Mouse (Mus musculus) lung, adult 2 months (tissue): ENCODE measurements around the gene Musk. TPM values are rescaled to one million over a fixed set of nuclear protein-coding genes. Genes with fewer than 3 reads are reported as not detected.

Experiments used
- DNase-seq: peaks from one replicate; pipeline ENCODE4 v3.0.0; 2022
- H3K4me1 ChIP-seq: fragments of 200-500 bp; 2 replicates; pipeline ENCODE4 v1.6.1; 2011; ENCODE audit warnings: low read length; ENCODE audit not compliant: control insufficient read depth, insufficient read depth
- H3K4me3 ChIP-seq: fragments of 200-500 bp; replicated peaks from 2 replicates; pipeline ENCODE3; 2011; ENCODE audit warnings: low read depth, mild to moderate bottlenecking, control low read depth, low read length; ENCODE audit errors: extremely low read depth
- CTCF ChIP-seq: fragments of 200-500 bp; IDR thresholded peaks from 2 replicates; pipeline ENCODE4 v1.5.1; 2011; ENCODE audit warnings: mild to moderate bottlenecking, low read length, control low read depth; ENCODE audit not compliant: insufficient read depth
- POLR2A ChIP-seq: fragments of 200-500 bp; IDR thresholded peaks from 2 replicates; pipeline ENCODE4 v1.6.1; 2011; ENCODE audit warnings: low read depth, mild to moderate bottlenecking, control low read depth, low read length, borderline replicate concordance; ENCODE audit errors: extremely low read depth
- WGBS: fragments of 180-500 bp; shearing (Covaris S2); methylation state at CpG from one replicate; pipeline ENCODE4 v1.1.7; 2018; 5-methylcytosine and 5-hydroxymethylcytosine counted together
- polyA plus RNA-seq: library from polyadenylated mRNA; depleted of rRNA; stranded (reverse); fragments of >200 nt; gene quantifications from 2 replicates; pipeline ENCODE4 v1.2.3, GENCODE M21; 2012

The Musk gene
- polyA plus RNA-seq, 1 experiment: 1.1 TPM

DNA sequence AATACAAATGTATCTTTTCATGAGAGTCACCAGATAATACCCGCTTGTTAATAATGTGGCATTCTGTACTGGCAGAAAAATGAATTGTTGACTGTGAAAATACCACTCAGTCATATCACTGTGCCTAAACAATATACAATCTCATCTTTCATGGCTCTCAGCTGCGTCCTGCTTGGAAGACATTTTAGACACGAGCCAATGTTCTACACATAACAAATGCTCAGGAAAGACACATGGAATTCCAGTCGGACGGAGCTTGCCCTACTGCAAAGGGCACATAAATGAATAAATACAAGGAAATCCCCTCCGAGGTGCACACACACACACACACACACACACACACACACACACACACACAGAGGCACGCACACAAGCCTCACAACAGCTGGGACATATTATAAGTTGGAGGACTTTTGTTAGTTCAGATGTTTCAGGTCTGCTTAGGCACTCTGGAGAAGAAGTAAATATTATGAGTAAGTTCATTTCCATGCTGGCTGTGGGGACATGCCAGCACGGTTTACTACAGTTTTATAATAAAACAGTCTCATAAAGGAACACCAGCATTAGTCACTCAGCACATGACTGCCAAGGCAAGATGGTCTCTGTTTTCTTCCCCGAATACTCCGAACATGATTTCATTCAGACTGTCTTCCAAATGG is 14.1 kb upstream of the Musk start:
- no peak for TF ChIP-seq CTCF
- no peak for TF ChIP-seq POLR2A
- Histone ChIP-seq H3K4me3 (no peak overlapping the region), H3K4me1 (no peaks in the 10 kb centered on the region; the same call in 1 of the 2 replicates)
- WGBS: 46% methylated on average over 10 of the region's 10 CpGs
- no peak for DNase-seq

DNA sequence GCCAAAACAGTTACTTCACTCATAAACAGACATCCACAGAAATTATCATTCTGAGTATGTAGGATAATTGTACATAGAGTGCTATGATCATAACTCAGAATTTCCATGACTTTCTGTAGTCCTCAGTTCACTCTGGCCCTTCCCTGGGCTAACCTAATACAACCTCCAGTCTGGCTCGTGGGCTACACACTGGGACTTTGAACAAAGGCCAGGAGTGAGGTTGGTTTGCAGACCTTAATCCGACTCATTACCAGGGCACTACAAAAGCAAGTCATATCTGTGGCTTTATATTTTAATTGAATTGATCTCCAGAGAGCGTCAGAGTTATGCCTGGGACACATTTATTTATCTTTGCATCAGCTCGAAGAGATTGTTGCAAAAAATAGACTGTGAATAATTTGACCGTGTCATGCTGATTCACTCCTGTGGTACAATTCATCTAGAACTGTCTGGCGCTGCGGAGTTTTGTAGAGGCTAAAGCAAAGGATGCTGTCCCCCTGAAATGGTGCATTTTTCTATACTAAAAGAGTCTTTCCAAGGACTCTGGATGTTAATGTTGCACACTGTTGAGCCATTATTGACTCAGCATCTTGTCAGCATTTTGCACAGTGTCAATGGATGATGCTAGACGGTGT is 10.4 kb upstream of the Musk start:
- Histone ChIP-seq H3K4me1 (no peaks in the 10 kb centered on the region; the same call in 1 of the 2 replicates), H3K4me3 (no peak overlapping the region)
- WGBS: 58% methylated on average over 8 of the region's 8 CpGs
- TF ChIP-seq CTCF: no peak
- TF ChIP-seq POLR2A: no peak
- no peak for DNase-seq

DNA sequence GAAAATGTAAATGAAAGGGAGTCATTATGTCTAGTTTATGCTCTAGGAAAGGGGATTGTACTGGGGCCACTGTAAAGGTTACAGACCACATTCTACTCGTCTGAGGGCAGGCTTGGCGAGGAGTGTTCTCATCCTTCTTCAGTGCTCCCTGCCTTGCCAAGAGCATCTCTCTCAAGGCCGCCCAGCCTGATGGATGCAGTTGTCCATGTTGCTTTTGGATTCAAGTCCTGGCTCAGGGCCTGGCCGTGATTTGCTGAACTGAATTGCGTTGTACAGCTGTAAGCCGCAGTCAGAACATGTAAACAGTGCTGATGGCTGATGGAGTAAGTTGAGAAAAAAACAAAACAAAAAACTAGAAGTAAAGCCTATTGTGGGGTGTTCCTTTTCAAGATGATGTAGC is 7.4 kb upstream of the Musk start:
- 70% methylated on average over 6 of the region's 6 CpGs for WGBS
- Histone ChIP-seq H3K4me1 (no peaks in the 10 kb centered on the region), H3K4me3 (no peak overlapping the region)
- DNase-seq: no peak
- TF ChIP-seq CTCF: no peak
- TF ChIP-seq POLR2A: no peak

DNA sequence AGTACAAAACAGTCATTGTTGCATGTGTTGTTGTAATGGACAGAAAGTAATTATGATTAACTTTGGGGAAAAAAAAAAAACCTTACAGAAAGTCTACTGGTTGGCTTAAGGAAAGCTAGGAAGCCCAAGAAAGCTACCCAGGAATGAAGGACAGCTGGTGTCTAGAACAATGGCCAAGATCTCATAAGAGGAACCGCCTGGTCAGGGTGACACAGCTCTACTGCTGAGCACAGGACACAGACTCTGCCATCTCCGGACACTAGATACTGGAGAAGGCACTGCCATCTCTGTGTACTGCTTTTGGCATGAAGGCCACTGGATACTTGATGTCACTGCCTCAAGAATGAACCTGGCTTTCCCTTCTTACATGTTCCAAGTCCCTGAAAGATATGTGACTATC is 5.6 kb upstream of the Musk start:
- DNase-seq: no peak
- TF ChIP-seq POLR2A (no peak), CTCF (no peak)
- WGBS: 63% methylated on average over 2 of the region's 2 CpGs
- H3K4me3 ChIP-seq: no peak overlapping the region
- H3K4me1 ChIP-seq: no peaks in the 10 kb centered on the region

DNA sequence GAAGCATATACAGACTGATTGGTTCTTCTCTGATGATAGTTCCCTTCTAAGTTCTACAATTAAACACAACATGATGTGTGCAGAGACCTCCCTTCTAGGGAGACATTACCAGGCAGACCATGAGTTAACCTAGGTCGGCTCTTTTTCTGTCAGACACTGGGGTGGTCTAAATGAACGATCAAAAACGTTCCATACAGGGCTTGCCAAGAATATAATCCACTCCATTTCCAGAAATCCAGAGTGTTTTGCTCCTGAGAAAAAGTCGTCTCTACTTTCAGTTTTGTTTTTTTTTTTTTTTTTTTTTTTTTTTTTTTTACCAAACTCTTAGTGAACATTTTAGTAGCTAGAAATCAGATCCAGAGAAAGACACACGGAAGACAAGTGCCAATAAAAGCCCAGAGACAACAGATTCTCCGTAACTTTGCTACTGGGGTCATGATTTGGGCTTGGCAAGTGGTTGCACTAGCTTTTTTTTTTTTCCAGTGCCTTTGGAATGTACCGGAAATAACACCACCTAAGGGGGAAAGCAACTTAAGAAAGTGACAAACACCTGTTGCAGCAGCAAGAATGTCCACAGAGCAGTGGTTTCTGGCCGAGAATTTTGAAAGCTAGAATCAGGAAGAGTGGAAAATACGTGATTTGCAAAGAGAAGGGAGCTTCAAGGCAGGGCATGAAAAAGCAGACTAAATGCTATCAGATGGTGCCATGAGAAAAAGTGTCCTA is 769 bp downstream of the Musk start:
- H3K4me3 ChIP-seq: no peak overlapping the region
- TF ChIP-seq CTCF (no peak), POLR2A (no peak)
- no peaks in the 10 kb centered on the region; the same call in 1 of the 2 replicates for H3K4me1 ChIP-seq
- no peak for DNase-seq
- 36% methylated on average over 9 of the region's 9 CpGs for WGBS

DNA sequence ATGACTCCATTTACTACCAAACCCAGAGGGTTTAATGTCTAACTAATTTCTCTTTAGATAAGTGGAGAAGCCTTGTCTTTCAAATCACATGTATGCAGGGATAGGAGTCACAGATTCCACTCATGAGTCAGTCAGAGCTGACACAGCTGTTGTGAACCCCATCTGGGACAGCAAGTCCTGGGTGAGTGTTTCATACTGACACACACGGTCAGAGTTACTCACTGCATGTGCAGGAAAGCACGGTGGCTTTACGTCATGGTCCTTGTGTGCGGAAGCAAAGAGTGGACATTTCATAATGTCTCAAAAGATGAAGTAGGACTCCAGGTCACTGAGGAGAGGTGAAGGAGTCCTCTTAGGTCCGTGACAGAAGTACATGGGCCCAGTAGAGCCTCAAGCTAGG is 3.0 kb downstream of the Musk start:
- DNase-seq: peak; percentile 3
- no peak overlapping the region for H3K4me3 ChIP-seq
- TF ChIP-seq POLR2A (no peak), CTCF (no peak)
- H3K4me1 ChIP-seq: no peaks in the 10 kb centered on the region; the same call in 1 of the 2 replicates
- 66% methylated on average over 5 of the region's 5 CpGs for WGBS

DNA sequence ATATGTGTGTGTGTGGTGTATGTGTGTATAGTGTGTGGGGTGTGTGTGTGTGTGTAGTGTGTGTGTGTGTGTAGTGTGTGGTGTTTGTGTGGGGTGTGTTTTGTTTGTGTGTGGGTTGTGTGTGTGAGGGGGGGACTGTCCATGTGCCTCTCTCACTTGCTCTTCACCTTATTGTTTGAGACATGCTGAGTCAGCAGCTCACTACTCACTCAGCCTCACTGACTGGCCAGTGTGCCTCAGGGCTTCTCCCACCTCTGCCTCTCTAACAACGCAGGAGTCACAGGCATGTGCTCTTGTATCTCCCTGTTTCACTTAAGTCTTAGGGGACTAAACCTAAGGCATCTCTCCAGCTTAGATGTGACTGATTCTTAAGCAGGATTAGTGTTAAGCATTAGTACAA is 6.1 kb downstream of the Musk start:
- Histone ChIP-seq H3K4me1 (no peaks in the 10 kb centered on the region; the same call in 1 of the 2 replicates), H3K4me3 (no peak overlapping the region)
- 52% methylated on average over 1 of the region's 1 CpGs for WGBS
- DNase-seq: no peak
- no peak for TF ChIP-seq POLR2A
- no peak for TF ChIP-seq CTCF

DNA sequence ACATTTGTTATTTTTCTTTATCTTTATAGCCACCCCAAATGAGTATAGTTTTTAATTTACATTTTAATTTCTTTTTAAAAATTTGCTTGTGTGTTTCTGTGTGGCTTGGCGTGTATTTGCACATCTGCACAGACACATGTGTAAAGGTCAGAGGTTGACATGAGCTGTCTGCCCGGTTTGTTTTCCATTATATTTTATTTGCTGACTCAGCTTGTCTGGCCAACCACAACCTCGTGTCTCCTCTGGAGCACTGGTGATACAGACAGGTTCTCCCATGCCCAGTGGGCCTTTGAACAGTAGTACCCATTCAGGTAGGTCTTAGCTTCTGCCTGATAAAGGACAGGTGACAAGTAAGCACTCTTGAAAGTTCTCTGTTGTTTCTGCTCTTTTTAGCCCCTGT is 7.3 kb downstream of the Musk start:
- no peak for DNase-seq
- H3K4me1 ChIP-seq: no peaks in the 10 kb centered on the region
- WGBS: 80% methylated on average over 3 of the region's 3 CpGs
- H3K4me3 ChIP-seq: no peak overlapping the region
- no peak for TF ChIP-seq POLR2A
- TF ChIP-seq CTCF: no peak

DNA sequence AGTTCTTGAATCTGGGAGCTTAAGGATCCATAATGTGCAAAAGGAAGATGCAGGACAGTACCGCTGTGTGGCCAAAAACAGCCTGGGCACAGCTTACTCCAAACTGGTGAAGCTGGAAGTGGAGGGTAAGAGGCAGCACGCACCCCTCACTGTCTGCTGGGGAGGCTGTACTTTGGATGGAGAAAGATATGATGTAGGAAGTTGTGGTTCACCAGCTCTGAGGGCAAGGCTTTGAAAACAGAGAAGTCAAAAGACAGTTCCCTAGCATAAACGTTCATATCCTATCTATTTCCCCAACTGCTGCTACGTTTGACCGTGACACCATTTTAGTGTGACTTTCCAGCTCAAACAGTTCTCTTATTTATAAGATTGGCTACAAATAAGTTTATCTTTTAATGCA is 18.1 kb downstream of the Musk start:
- Histone ChIP-seq H3K4me1 (no peaks in the 10 kb centered on the region), H3K4me3 (no peak overlapping the region)
- TF ChIP-seq POLR2A (no peak), CTCF (no peak)
- WGBS: 58% methylated on average over 5 of the region's 5 CpGs
- DNase-seq: no peak
